Mouse (Mus musculus): ENCODE measurements at regions not wholly inside any gene's neighbourhood (a gene's known extent, or its start where the extent isn't known, plus 50 kb on each side); places are given as distances from the start of the nearest gene placed in this dataset.
"Not testable (repeated sequence)": the region's sequence is repeated elsewhere in the genome, so short reads cannot be mapped to it uniquely, and the experiment has no call there.

DNA sequence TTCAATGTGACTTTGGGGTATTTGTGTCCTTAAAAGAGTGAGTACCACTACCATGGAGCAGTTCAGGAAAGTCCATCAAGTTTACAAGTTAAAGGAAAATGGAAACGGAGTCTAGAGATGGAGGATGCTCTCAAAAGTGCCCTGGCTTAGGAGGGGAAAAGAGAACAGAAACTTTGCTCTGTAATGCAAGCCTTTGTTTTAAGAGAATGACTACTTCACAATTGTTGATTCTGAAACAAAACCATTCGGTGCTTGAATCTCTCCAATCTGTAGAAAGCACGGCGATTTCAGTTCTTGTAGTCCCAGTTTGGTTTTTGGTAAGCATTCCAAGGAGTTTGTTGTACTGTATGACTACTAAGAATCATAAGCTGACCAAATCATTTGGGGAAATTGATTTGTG lies 197.7 kb upstream of the Ccdc54 start:
- ATAC-seq (replicated peaks; ENCODE audit: insufficient number of reproducible peaks, low FRiP score, low TSS enrichment, low read depth): no peak
- Histone ChIP-seq H3K27me3 (ENCODE audit: control insufficient read depth, insufficient read depth, low read length) (no peaks in the 10 kb centered on the region), H3K9me3 (replicated peaks; ENCODE audit: control insufficient read depth, low read length) (no peaks in the 10 kb centered on the region), H3K9ac (replicated peaks; ENCODE audit: low read length) (no peak overlapping the region), H3K4me1 (ENCODE audit: control insufficient read depth, insufficient read depth, low read length) (no peaks in the 10 kb centered on the region), H3K4me3 (ENCODE audit: low read depth, low read length) (no peak overlapping the region), H3K36me3 (replicated peaks; ENCODE audit: control insufficient read depth, insufficient read depth, low read depth, low read length) (no peaks in the 10 kb centered on the region), H3K4me2 (ENCODE audit: low read depth, low read length) (no peak overlapping the region), H3K27ac (replicated peaks; ENCODE audit: low read depth, low read length) (no peak overlapping the region)
- WGBS: 96% methylated on average over 4 of the region's 4 CpGs
- DNase-seq (ENCODE audit: low spot score): no peak

DNA sequence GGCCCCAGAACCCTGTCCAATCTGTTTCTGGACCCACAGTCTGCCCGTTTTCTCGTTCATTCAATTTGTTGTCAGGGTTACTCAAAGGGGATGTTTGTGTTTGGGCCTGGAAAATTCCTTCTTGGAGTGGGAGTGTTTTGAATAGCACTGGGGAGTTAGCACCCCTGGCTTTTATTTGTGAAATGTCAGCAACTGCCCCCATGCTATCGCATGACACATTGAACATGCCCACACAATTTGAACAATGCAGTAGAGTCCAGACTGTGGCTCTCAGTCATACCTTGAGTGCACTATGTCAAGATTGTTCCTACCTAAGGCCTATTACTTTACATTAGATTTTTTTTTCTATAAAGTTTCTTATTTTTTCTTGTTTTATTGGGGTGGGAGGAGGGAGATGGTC lies 195.2 kb upstream of the Ccdc54 start:
- no peak overlapping the region for H3K4me3 ChIP-seq (ENCODE audit: low read depth, low read length)
- H3K36me3 ChIP-seq (replicated peaks; ENCODE audit: control insufficient read depth, insufficient read depth, low read depth, low read length): no peaks in the 10 kb centered on the region
- H3K9me3 ChIP-seq (replicated peaks; ENCODE audit: control insufficient read depth, low read length): no peaks in the 10 kb centered on the region
- WGBS: 65% methylated on average over 3 of the region's 3 CpGs
- H3K9ac ChIP-seq (replicated peaks; ENCODE audit: low read length): no peak overlapping the region
- no peaks in the 10 kb centered on the region for H3K4me1 ChIP-seq (ENCODE audit: control insufficient read depth, insufficient read depth, low read length)
- ATAC-seq (replicated peaks; ENCODE audit: insufficient number of reproducible peaks, low FRiP score, low TSS enrichment, low read depth) (no peak), DNase-seq (ENCODE audit: low spot score) (no peak)
- no peak overlapping the region for H3K27ac ChIP-seq (replicated peaks; ENCODE audit: low read depth, low read length)
- H3K27me3 ChIP-seq (ENCODE audit: control insufficient read depth, insufficient read depth, low read length): no peaks in the 10 kb centered on the region
- no peak overlapping the region for H3K4me2 ChIP-seq (ENCODE audit: low read depth, low read length)

DNA sequence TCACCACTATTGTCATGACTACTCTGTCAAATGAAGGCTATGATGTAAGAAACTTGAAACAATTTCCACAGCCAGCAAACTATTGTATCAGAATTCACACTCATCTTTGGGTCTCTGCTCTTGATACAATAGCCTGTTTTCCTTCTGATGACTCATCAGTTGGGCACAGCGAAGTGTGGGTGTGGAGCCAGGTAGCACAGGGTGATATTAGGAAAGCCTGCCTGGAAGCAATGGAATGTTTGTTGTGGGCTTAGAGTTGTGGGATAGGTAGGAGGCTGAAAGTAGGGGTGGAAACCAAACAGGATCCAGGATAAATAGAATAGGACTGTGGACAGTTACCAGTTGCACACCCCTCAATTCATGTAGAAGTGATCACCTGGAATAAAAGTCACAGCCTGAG lies 194.4 kb upstream of the Ccdc54 start:
- WGBS: 83% methylated on average over 1 of the region's 1 CpGs
- no peak for ATAC-seq (replicated peaks; ENCODE audit: insufficient number of reproducible peaks, low FRiP score, low TSS enrichment, low read depth)
- H3K9me3 ChIP-seq (replicated peaks; ENCODE audit: control insufficient read depth, low read length): no peaks in the 10 kb centered on the region

DNA sequence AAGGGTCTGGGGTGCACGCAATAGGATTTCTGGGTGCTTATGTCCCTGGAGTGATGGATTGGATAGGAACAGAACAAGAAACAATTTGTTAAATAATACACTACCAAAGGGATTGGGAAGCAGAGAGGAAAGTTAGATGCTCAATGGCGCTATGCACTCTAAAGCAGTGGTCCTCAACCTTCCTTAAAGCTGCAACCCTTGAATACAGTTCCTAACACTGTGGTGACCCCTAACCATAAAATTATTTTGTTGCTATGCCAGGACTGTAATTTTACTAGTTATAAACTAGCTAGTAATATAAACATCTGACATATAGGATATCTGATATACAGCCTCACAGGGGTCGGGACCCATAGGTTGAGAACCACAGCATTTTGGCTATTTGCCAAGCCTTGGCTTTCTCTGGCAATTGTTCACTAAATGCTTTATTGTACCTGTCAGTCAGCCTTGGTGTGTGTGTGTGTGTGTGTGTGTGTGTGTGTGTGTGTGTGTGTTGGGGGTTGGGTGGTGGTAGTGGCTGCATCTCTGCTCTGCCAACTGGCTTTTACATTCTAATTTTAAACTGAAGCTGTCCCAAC lies 193.8 kb upstream of the Ccdc54 start:
- Histone ChIP-seq H3K4me3 (ENCODE audit: low read depth, low read length) (no peak overlapping the region), H3K9ac (replicated peaks; ENCODE audit: low read length) (no peak overlapping the region), H3K4me1 (ENCODE audit: control insufficient read depth, insufficient read depth, low read length) (no peaks in the 10 kb centered on the region), H3K27me3 (ENCODE audit: control insufficient read depth, insufficient read depth, low read length) (no peaks in the 10 kb centered on the region), H3K27ac (replicated peaks; ENCODE audit: low read depth, low read length) (no peak overlapping the region), H3K36me3 (replicated peaks; ENCODE audit: control insufficient read depth, insufficient read depth, low read depth, low read length) (no peaks in the 10 kb centered on the region), H3K9me3 (replicated peaks; ENCODE audit: control insufficient read depth, low read length) (no peaks in the 10 kb centered on the region), H3K4me2 (ENCODE audit: low read depth, low read length) (no peak overlapping the region)
- WGBS: 87% methylated on average over 3 of the region's 3 CpGs
- ATAC-seq (replicated peaks; ENCODE audit: insufficient number of reproducible peaks, low FRiP score, low TSS enrichment, low read depth) (no peak), DNase-seq (ENCODE audit: low spot score) (no peak)

More for the DNA sequence above, 194.4 kb upstream of the Ccdc54 start:
- Histone ChIP-seq H3K4me2 (ENCODE audit: low read depth, low read length) (no peak overlapping the region), H3K9ac (replicated peaks; ENCODE audit: low read length) (no peak overlapping the region), H3K27ac (replicated peaks; ENCODE audit: low read depth, low read length) (no peak overlapping the region), H3K36me3 (replicated peaks; ENCODE audit: control insufficient read depth, insufficient read depth, low read depth, low read length) (no peaks in the 10 kb centered on the region), H3K27me3 (ENCODE audit: control insufficient read depth, insufficient read depth, low read length) (no peaks in the 10 kb centered on the region), H3K4me3 (ENCODE audit: low read depth, low read length) (no peak overlapping the region), H3K4me1 (ENCODE audit: control insufficient read depth, insufficient read depth, low read length) (no peaks in the 10 kb centered on the region)
- DNase-seq (ENCODE audit: low spot score): no peak

DNA sequence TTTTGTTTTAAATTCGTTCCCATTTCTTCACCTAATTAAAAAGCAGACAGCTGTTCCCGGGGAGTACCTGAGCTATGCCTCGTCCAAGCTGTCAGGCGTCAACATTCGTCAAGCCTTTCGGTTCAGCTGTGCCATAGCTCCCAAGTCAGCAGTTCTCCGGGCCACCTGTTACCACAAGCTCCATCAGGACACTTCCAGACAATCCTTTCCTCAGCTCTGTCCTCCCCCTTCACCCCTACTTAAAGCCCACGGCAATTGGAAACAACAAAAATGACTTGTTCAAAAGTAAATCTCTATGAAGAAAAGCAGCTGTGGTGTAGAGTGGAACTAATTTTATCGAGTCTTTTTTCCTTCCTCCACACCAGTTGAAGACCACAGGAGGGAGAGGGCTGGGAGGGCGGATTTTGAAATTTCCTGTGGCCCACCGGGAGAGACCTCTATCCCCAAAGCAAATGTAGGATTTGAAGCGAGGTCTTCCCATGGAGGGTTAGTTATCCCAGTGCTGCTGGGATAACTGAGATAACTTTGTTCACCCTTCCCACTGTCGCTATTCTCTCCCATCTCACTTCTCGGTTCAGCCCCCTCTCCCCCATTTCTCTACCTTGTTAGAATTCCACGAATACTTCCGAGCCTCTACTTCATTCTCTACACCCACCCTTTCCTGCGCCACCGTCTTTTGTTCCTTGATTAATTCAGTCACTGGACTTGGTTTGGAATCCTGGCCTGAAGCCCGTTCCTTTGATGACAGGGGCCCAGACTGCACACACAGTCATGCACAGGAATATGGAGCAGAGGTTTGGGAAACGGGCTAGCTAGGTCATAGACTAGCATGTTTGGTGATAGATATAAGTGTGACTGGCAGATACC lies 193.1 kb upstream of the Ccdc54 start:
- H3K4me3 ChIP-seq (ENCODE audit: low read depth, low read length): no peak overlapping the region
- H3K27ac ChIP-seq (replicated peaks; ENCODE audit: low read depth, low read length): no peak overlapping the region
- no peaks in the 10 kb centered on the region for H3K36me3 ChIP-seq (replicated peaks; ENCODE audit: control insufficient read depth, insufficient read depth, low read depth, low read length)
- no peaks in the 10 kb centered on the region for H3K9me3 ChIP-seq (replicated peaks; ENCODE audit: control insufficient read depth, low read length)
- WGBS: 56% methylated on average over 20 of the region's 20 CpGs
- ATAC-seq (replicated peaks; ENCODE audit: insufficient number of reproducible peaks, low FRiP score, low TSS enrichment, low read depth) (no peak), DNase-seq (ENCODE audit: low spot score) (no peak)
- H3K4me2 ChIP-seq (ENCODE audit: low read depth, low read length): no peak overlapping the region
- no peaks in the 10 kb centered on the region for H3K4me1 ChIP-seq (ENCODE audit: control insufficient read depth, insufficient read depth, low read length)
- no peaks in the 10 kb centered on the region for H3K27me3 ChIP-seq (ENCODE audit: control insufficient read depth, insufficient read depth, low read length)
- H3K9ac ChIP-seq (replicated peaks; ENCODE audit: low read length): no peak overlapping the region

DNA sequence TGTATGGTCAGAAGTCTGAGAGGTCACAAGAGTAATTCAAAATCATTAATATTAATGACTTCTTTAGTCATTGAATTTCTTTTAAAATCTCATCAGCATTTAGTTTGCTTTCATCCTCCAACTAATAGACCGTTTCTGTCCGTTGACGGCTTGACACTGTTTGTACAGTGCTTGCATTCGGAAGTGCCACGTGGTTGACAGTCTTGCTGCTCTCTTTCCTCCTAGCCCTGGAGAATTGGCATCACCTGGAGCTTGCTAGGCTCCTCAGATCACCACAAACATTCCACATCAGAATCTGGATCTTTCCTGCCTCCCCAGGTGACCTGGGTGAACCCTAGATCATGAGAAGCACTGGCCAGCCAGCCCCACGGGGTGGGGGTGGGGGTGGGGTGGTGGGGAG lies 192.3 kb upstream of the Ccdc54 start:
- Histone ChIP-seq H3K4me3 (ENCODE audit: low read depth, low read length) (no peak overlapping the region), H3K27me3 (ENCODE audit: control insufficient read depth, insufficient read depth, low read length) (no peaks in the 10 kb centered on the region), H3K4me2 (ENCODE audit: low read depth, low read length) (no peak overlapping the region), H3K36me3 (replicated peaks; ENCODE audit: control insufficient read depth, insufficient read depth, low read depth, low read length) (no peaks in the 10 kb centered on the region), H3K27ac (replicated peaks; ENCODE audit: low read depth, low read length) (no peak overlapping the region), H3K9me3 (replicated peaks; ENCODE audit: control insufficient read depth, low read length) (no peaks in the 10 kb centered on the region), H3K9ac (replicated peaks; ENCODE audit: low read length) (no peak overlapping the region), H3K4me1 (ENCODE audit: control insufficient read depth, insufficient read depth, low read length) (no peaks in the 10 kb centered on the region)
- WGBS: 52% methylated on average over 6 of the region's 6 CpGs
- DNase-seq (ENCODE audit: low spot score): no peak
- no peak for ATAC-seq (replicated peaks; ENCODE audit: insufficient number of reproducible peaks, low FRiP score, low TSS enrichment, low read depth)

DNA sequence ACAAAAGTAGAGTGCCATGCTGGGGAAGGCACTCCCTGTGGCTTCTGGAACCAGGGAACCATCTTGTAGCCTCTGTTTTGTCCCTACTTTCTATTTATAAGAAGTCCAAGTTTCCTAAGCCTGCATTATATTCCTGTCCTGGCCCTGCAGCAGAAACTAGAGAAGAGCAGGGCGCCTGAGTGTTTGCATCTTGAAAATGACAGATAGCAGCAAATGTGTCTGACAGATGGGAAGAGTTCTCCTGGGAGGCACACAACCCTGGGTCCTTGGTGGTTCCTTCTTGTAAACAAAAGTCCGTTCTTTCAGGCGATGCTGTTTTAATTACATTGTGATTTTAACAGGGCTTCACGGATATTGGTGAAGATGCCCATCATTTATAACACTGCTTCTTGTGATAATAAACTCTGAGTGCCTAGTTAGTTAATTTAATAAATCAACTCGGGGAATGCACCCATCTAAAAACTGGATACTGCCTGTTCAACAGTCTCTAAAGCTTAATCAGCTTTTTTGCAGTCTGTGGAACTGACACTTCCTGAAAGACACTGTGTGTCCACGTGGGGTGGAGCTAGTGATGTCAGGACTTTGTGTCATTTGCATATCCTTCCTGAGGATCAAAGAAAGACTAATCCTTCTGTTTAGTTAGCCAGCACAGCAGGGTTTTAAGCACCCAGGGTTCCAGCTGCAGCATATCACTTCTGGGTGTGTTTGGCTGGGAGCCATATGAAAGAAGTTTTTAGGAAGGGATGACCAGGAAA lies 188.3 kb upstream of the Ccdc54 start:
- no peak for DNase-seq (ENCODE audit: low spot score)
- Histone ChIP-seq H3K9me3 (replicated peaks; ENCODE audit: control insufficient read depth, low read length) (no peaks in the 10 kb centered on the region), H3K27me3 (ENCODE audit: control insufficient read depth, insufficient read depth, low read length) (no peaks in the 10 kb centered on the region), H3K4me3 (ENCODE audit: low read depth, low read length) (no peak overlapping the region), H3K27ac (replicated peaks; ENCODE audit: low read depth, low read length) (no peak overlapping the region), H3K9ac (replicated peaks; ENCODE audit: low read length) (no peak overlapping the region), H3K4me2 (ENCODE audit: low read depth, low read length) (no peak overlapping the region), H3K36me3 (replicated peaks; ENCODE audit: control insufficient read depth, insufficient read depth, low read depth, low read length) (no peaks in the 10 kb centered on the region), H3K4me1 (ENCODE audit: control insufficient read depth, insufficient read depth, low read length) (no peaks in the 10 kb centered on the region)
- no peak for ATAC-seq (replicated peaks; ENCODE audit: insufficient number of reproducible peaks, low FRiP score, low TSS enrichment, low read depth)
- 32% methylated on average over 6 of the region's 6 CpGs for WGBS

DNA sequence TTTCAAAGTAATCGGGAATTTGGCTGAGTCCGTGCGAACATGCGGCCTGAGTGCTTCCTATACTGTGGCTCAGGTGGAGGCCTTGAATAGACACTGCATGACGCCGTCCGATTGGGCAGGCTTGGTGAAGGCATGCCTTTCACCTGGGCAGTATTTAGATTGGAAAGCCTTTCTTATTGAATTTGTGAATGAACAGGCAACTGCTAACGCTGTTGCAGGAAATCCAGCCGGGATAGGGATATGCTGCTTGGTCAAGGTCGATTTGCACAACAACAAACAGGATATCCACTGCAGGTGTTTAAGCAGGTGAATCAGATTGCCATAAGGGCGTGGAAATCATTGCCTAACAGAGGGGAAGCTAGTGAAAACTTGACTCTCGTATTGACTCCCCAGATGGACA lies 183.7 kb upstream of the Ccdc54 start:
- not testable (repeated sequence) for H3K9me3 ChIP-seq (replicated peaks; ENCODE audit: control insufficient read depth, low read length); H3K4me1 ChIP-seq (ENCODE audit: control insufficient read depth, insufficient read depth, low read length); ATAC-seq (replicated peaks; ENCODE audit: insufficient number of reproducible peaks, low FRiP score, low TSS enrichment, low read depth); H3K27ac ChIP-seq (replicated peaks; ENCODE audit: low read depth, low read length); H3K4me2 ChIP-seq (ENCODE audit: low read depth, low read length); DNase-seq (ENCODE audit: low spot score); H3K36me3 ChIP-seq (replicated peaks; ENCODE audit: control insufficient read depth, insufficient read depth, low read depth, low read length); H3K4me3 ChIP-seq (ENCODE audit: low read depth, low read length); H3K9ac ChIP-seq (replicated peaks; ENCODE audit: low read length); H3K27me3 ChIP-seq (ENCODE audit: control insufficient read depth, insufficient read depth, low read length)
- 89% methylated on average over 11 of the region's 12 CpGs for WGBS
